Mouse (Mus musculus): Measurements from ENCODE around the gene Abcb9. TPM values are rescaled to one million over a fixed set of nuclear protein-coding genes. Genes with fewer than 3 reads are reported as not detected.
"Not testable (repeated sequence)": the region's sequence is repeated elsewhere in the genome, so short reads cannot be mapped to it uniquely, and the experiment has no call there.

Gene Abcb9
- polyA plus RNA-seq, 1 experiment, result 34.7 TPM

- Histone ChIP-seq H3K4me3 (replicated peaks; ENCODE audit: insufficient read depth, low read depth, low read length) (no peak overlapping the region), H3K4me1 (ENCODE audit: control insufficient read depth, insufficient read depth, low read length) (peaks cover 13% of the 10 kb centered on the region), H3K27me3 (ENCODE audit: control insufficient read depth, insufficient read depth, low read length) (no peaks in the 10 kb centered on the region), H3K27ac (ENCODE audit: insufficient read depth, low read length) (no peak overlapping the region)
- no peak for TF ChIP-seq CTCF (IDR thresholded peaks at IDR 0.05; ENCODE audit: borderline replicate concordance, insufficient read depth, low read depth, low read length)
- no peak for TF ChIP-seq POLR2A (IDR thresholded peaks at IDR 0.05; ENCODE audit: borderline replicate concordance, insufficient read depth, low read length)
- 59% methylated on average over 9 of the region's 9 CpGs for WGBS
- DNase-seq, result no peak
Measured at GRCm38 (mm10) chr5:124073682-124074081, 21.9 kb downstream of the Abcb9 start.

DNA sequence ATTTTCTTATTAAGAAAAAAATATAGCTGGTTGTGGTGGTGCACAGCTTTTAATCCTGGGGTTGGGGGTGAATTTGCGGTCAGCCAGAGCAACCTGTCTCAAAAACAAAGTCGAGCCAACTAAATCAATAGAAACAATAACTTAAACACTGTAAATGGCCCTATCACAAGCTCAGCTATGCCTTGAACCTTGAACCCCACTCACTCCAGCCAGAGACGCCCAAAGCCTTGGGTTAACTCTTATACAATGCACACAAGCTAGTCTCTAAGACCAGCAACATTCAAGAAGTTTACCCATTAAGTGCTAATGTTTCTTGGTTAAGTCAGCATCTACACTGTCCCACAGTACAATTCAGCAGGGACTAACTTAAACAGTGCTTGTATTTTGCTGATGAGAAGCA is 25.9 kb downstream of the Abcb9 start:
- no peak overlapping the region for H3K4me3 ChIP-seq (replicated peaks; ENCODE audit: insufficient read depth, low read depth, low read length)
- no peaks in the 10 kb centered on the region for H3K27me3 ChIP-seq (ENCODE audit: control insufficient read depth, insufficient read depth, low read length)
- H3K27ac ChIP-seq (ENCODE audit: insufficient read depth, low read length), result no peak overlapping the region
- TF ChIP-seq POLR2A (IDR thresholded peaks at IDR 0.05; ENCODE audit: borderline replicate concordance, insufficient read depth, low read length) (no peak), CTCF (IDR thresholded peaks at IDR 0.05; ENCODE audit: borderline replicate concordance, insufficient read depth, low read depth, low read length) (no peak)
- DNase-seq, result no peak
- WGBS, result 92% methylated on average over 3 of the region's 3 CpGs
- H3K4me1 ChIP-seq (ENCODE audit: control insufficient read depth, insufficient read depth, low read length), result peaks cover 6% of the 10 kb centered on the region

DNA sequence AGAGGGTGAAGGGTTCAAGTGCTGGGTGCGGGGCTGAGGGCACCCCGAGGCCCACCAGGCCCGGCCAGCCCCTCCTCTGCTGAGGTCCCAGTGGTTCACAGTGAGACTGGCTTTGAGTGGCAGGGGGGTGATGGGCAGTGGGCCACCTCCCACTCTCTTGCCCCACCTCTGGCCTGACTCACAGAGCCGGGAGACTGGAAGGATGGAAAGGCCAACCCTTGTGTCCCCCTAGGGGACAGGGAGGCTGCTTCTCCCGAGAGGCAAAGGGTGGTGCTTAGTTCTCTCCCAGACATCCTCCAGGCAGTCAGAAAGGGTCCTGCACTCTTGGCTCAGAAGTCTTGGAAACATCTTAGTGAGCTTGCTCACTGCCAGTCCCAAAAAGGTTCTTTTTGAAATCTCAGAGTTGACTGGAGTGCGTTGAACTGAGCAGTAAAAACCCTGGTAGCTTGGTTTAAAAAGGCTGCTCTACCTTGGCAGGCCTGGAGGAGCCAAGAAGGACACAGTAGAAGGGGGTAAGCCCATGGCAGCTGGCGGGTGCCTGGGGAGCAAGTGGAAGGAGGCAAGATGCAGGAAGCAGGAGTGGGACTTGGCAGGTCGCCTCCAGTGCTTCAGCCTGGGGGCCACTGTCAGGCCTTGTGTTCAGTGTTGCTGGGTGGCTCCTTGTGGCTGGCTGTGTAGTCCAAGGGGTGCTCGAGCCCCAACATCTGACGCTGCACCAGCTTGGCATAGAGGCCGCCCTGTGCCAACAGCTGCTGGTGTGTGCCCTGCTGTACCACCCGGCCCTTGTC is 33.4 kb downstream of the Abcb9 start:
- TF ChIP-seq POLR2A (IDR thresholded peaks at IDR 0.05; ENCODE audit: borderline replicate concordance, insufficient read depth, low read length) (no peak), CTCF (IDR thresholded peaks at IDR 0.05; ENCODE audit: borderline replicate concordance, insufficient read depth, low read depth, low read length) (no peak)
- 42% methylated on average over 12 of the region's 12 CpGs for WGBS
- no peaks in the 10 kb centered on the region for H3K4me1 ChIP-seq (ENCODE audit: control insufficient read depth, insufficient read depth, low read length)
- no peaks in the 10 kb centered on the region for H3K27me3 ChIP-seq (ENCODE audit: control insufficient read depth, insufficient read depth, low read length)
- no peak overlapping the region for H3K27ac ChIP-seq (ENCODE audit: insufficient read depth, low read length)
- DNase-seq, result peak in 1 of 2 experiments; percentile 23
- H3K4me3 ChIP-seq (replicated peaks; ENCODE audit: insufficient read depth, low read depth, low read length), result no peak overlapping the region

DNA sequence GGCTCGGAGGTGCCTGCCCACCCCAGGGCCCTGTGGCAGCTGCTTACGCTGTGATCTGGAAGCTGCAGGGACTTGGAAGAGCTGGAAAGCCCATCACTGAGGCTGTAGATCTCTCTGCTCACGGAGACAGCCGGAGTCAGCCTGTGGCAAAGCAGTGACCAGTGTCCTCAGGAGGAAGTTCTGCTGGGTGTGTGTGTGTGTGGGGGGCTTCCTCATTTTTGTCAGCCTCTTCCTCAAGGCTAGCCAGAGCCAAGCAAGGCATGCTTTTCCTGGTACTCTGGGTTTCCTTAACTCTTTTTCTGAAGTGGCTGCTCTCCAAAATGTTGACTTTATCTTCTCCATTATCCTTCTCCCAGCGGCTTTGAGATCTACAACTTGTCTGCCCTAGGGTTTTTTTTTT is 35.9 kb downstream of the Abcb9 start:
- no peak for DNase-seq

DNA sequence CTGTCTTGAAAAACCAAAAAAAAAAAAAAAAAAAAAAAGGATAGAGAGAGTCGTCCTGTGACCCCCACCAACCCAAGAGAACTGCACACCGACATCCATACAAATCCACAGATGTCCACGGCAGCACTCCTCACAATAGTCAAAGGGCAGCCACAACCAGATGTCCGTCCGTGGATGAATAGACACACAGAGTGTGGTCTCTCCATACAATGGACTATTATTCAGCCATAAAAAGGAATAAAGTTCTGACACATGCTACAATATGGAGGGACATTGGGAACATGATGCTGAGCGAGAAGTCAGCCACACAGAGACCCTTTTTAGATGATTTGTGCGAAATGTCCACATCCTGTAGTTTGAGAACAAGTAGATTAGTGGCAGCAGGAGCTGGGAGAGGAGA is 36.8 kb downstream of the Abcb9 start:
- Histone ChIP-seq H3K4me3 (replicated peaks; ENCODE audit: insufficient read depth, low read depth, low read length) (no peak overlapping the region), H3K4me1 (ENCODE audit: control insufficient read depth, insufficient read depth, low read length) (no peaks in the 10 kb centered on the region), H3K27ac (ENCODE audit: insufficient read depth, low read length) (no peak overlapping the region), H3K27me3 (ENCODE audit: control insufficient read depth, insufficient read depth, low read length) (no peaks in the 10 kb centered on the region)
- WGBS, result 79% methylated on average over 7 of the region's 7 CpGs
- TF ChIP-seq CTCF (IDR thresholded peaks at IDR 0.05; ENCODE audit: borderline replicate concordance, insufficient read depth, low read depth, low read length) (no peak), POLR2A (IDR thresholded peaks at IDR 0.05; ENCODE audit: borderline replicate concordance, insufficient read depth, low read length) (no peak)
- no peak for DNase-seq

More for the DNA sequence above, 35.9 kb downstream of the Abcb9 start:
- TF ChIP-seq POLR2A (IDR thresholded peaks at IDR 0.05; ENCODE audit: borderline replicate concordance, insufficient read depth, low read length), result no peak
- no peak for TF ChIP-seq CTCF (IDR thresholded peaks at IDR 0.05; ENCODE audit: borderline replicate concordance, insufficient read depth, low read depth, low read length)
- Histone ChIP-seq H3K4me1 (ENCODE audit: control insufficient read depth, insufficient read depth, low read length) (no peaks in the 10 kb centered on the region), H3K27me3 (ENCODE audit: control insufficient read depth, insufficient read depth, low read length) (no peaks in the 10 kb centered on the region), H3K4me3 (replicated peaks; ENCODE audit: insufficient read depth, low read depth, low read length) (no peak overlapping the region), H3K27ac (ENCODE audit: insufficient read depth, low read length) (no peak overlapping the region)
- whole genome bisulfite sequencing, result 52% methylated on average over 5 of the region's 5 CpGs

DNA sequence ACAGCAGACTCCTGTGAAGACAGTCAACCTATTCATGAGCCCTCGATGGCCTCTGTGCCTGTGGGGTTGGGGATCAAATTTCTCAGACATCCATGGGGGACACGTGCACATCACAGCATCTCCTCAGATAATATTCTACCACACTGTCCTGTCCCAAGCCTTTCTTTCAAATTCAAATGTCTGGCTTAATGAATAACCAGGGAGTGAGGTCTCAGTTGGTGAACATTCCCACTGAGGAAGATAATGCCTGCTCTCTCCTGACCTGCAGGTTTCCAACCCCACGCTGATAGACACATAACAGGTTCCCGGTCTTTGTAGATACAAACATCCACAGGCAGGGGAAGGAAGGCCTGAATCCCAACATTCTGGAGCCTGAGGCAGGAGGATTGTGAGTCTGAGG is 38.6 kb downstream of the Abcb9 start:
- Histone ChIP-seq H3K4me3 (replicated peaks; ENCODE audit: insufficient read depth, low read depth, low read length) (no peak overlapping the region), H3K27me3 (ENCODE audit: control insufficient read depth, insufficient read depth, low read length) (no peaks in the 10 kb centered on the region), H3K4me1 (ENCODE audit: control insufficient read depth, insufficient read depth, low read length) (no peaks in the 10 kb centered on the region), H3K27ac (ENCODE audit: insufficient read depth, low read length) (no peak overlapping the region)
- no peak for TF ChIP-seq CTCF (IDR thresholded peaks at IDR 0.05; ENCODE audit: borderline replicate concordance, insufficient read depth, low read depth, low read length)
- no peak for TF ChIP-seq POLR2A (IDR thresholded peaks at IDR 0.05; ENCODE audit: borderline replicate concordance, insufficient read depth, low read length)
- no peak for DNase-seq
- WGBS, result 55% methylated on average over 4 of the region's 4 CpGs

DNA sequence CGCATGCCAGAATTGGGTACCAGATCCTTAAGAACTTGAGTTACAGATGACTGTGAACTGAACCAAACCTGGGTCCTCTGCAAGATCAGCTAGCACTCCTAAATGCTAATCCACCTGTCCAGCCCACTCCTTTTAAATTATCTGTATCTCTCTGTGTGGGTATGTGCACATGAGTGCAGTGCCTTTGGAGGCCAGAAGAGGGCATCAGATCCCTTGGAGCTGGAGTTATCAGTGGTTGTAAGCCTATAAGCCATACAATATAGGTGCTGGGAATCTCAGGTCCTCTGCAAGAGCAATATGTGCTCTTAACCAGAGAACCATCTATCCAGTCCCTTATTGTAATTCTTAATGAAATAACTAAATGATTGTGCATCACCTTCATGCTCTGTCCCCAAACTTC is 39.4 kb downstream of the Abcb9 start:
- Histone ChIP-seq H3K27ac (ENCODE audit: insufficient read depth, low read length) (no peak overlapping the region), H3K4me1 (ENCODE audit: control insufficient read depth, insufficient read depth, low read length) (no peaks in the 10 kb centered on the region), H3K4me3 (replicated peaks; ENCODE audit: insufficient read depth, low read depth, low read length) (no peak overlapping the region), H3K27me3 (ENCODE audit: control insufficient read depth, insufficient read depth, low read length) (no peaks in the 10 kb centered on the region)
- WGBS, result 97% methylated on average over 1 of the region's 1 CpGs
- DNase-seq, result no peak
- TF ChIP-seq POLR2A (IDR thresholded peaks at IDR 0.05; ENCODE audit: borderline replicate concordance, insufficient read depth, low read length) (no peak), CTCF (IDR thresholded peaks at IDR 0.05; ENCODE audit: borderline replicate concordance, insufficient read depth, low read depth, low read length) (no peak)

DNA sequence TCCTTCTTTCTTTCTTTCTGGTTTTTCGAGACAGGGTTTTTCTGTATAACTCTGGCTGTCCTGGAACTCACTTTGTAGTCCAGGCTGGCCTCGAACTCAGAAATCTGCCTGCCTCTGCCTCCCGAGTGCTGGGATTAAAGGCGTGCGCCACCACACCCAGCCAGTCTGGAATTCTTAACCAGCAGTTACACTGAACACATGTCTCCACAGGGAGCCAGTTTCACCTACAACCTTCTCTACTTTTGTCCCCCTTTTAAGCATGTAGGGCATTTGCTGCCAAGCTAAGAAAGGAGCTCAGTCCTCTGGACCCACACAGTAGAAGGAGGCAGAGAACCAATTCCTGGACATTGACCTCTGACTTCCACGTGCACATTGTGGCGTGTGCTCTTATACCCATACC is 43.0 kb downstream of the Abcb9 start:
- H3K27ac ChIP-seq (ENCODE audit: insufficient read depth, low read length); H3K27me3 ChIP-seq (ENCODE audit: control insufficient read depth, insufficient read depth, low read length); H3K4me3 ChIP-seq (replicated peaks; ENCODE audit: insufficient read depth, low read depth, low read length); H3K4me1 ChIP-seq (ENCODE audit: control insufficient read depth, insufficient read depth, low read length); DNase-seq: not testable (repeated sequence)
- WGBS, result 93% methylated on average over 7 of the region's 7 CpGs

All from cerebellum, adult 2 months (tissue).